12 mouse cellular contexts compared by ENCODE assay signal in genomic region chr10:43777612-43778600, GRCm38 (mm10).
DNase-seq lines count a peak whose midpoint lies in the region; ATAC-seq and TF ChIP-seq lines count a peak whose summit lies in the region.
"Had no signal": no experiment of that assay in that cellular context is flagged by ENCODE, and none has a peak within 500 bp of the region (broad histone marks: within the 10 kb centered on the region; RNA-seq: fewer than 3 reads in every experiment).

No protein-coding gene starts in this region.

- peak; percentile 5 to 12 for DNase-seq in cerebellum, postnatal 14 days
- no peak for DNase-seq in cerebellum, adult 9-11 months
- peak; percentile 66 for DNase-seq in brain, adult 2 months (ENCODE audit: low read depth, low spot score)
- DNase-seq in layer of hippocampus, postnatal 10 days (ENCODE audit: low spot score in 2 of 2), result peak; percentile 32 to 52
- DNase-seq in midbrain, postnatal 0 days (ENCODE audit: low spot score), result peak; percentile 57
- DNase-seq in Muller cell, postnatal 12 days (ENCODE audit: inconsistent ontology term), result no peak
- DNase-seq in adrenal gland, postnatal 10 days, result no peak
- DNase-seq: heart, adult 2 months had no signal

- H3K4me2 ChIP-seq in midbrain, postnatal 0 days (ENCODE audit: low read depth, low read length, poor library complexity, severe bottlenecking), result no peak overlapping the region
- H3K4me2 ChIP-seq: embryonic facial prominence, embryonic 13.5 days; midbrain, embryonic 12.5 days had no signal

- TF ChIP-seq CTCF in midbrain, postnatal 0 days (IDR thresholded peaks at IDR 0.05), result no peak

- no peaks in the 10 kb centered on the region for H3K9me3 ChIP-seq in midbrain, postnatal 0 days (ENCODE audit: low read length)

- H3K27ac ChIP-seq in midbrain, postnatal 0 days (ENCODE audit: low read depth, low read length), result no peak overlapping the region
- H3K27ac ChIP-seq: embryonic facial prominence, embryonic 13.5 days; heart, adult 2 months; liver, embryonic 14.5 days; midbrain, embryonic 12.5 days had no signal

- H3K4me3 ChIP-seq in midbrain, postnatal 0 days (ENCODE audit: low read depth, low read length), result no peak overlapping the region
- H3K4me3 ChIP-seq: embryonic facial prominence, embryonic 13.5 days; heart, adult 2 months; midbrain, embryonic 12.5 days had no signal

- H3K36me3 ChIP-seq in midbrain, postnatal 0 days (ENCODE audit: insufficient read depth, low read length), result no peaks in the 10 kb centered on the region
- H3K36me3 ChIP-seq: embryonic facial prominence, embryonic 13.5 days; midbrain, embryonic 12.5 days had no signal

- no peaks in the 10 kb centered on the region for H3K4me1 ChIP-seq in midbrain, postnatal 0 days (ENCODE audit: insufficient read depth, low read length)
- H3K4me1 ChIP-seq: embryonic facial prominence, embryonic 13.5 days; midbrain, embryonic 12.5 days had no signal

- WGBS in midbrain, postnatal 0 days, result 71% methylated on average over 28 of the region's 28 CpGs

- no peaks in the 10 kb centered on the region for H3K27me3 ChIP-seq in midbrain, postnatal 0 days (ENCODE audit: insufficient read depth, low read length)
- H3K27me3 ChIP-seq: embryonic facial prominence, embryonic 13.5 days; midbrain, embryonic 12.5 days had no signal

- H3K9ac ChIP-seq in midbrain, postnatal 0 days (replicated peaks; ENCODE audit: low read length, poor library complexity, severe bottlenecking), result no peak overlapping the region
- H3K9ac ChIP-seq: embryonic facial prominence, embryonic 13.5 days; liver, embryonic 14.5 days; midbrain, embryonic 12.5 days had no signal

- peak; percentile 54; the same call in 1 of the 2 replicates for ATAC-seq in midbrain, postnatal 0 days (ENCODE audit: low FRiP score)
- no peak for ATAC-seq in megakaryocyte-erythroid progenitor cell, adult 5-6 weeks (replicated peaks; ENCODE audit: low FRiP score, low TSS enrichment, poor library complexity, severe bottlenecking)

Comparison
In these comparisons a context has a peak if more than half of its experiments do, and no peak if none do; other contexts are left out.
1. DNase-seq: peak in cerebellum, postnatal 14 days (2 of 2), brain, adult 2 months (single experiment), layer of hippocampus, postnatal 10 days (2 of 2) and midbrain, postnatal 0 days (single experiment); none in cerebellum, adult 9-11 months (single experiment), Muller cell, postnatal 12 days (single experiment) and adrenal gland, postnatal 10 days (single experiment).